Mouse (Mus musculus): ENCODE measurements around the gene Gm20708. TPM values are rescaled to one million over a fixed set of nuclear protein-coding genes. Genes with fewer than 3 reads are reported as not detected.
"Not testable (repeated sequence)": the region's sequence is repeated elsewhere in the genome, so short reads cannot be mapped to it uniquely, and the experiment has no call there.

Gene Gm20708
- polyA plus RNA-seq, 1 experiment from 2014 or later, result not detected

DNA sequence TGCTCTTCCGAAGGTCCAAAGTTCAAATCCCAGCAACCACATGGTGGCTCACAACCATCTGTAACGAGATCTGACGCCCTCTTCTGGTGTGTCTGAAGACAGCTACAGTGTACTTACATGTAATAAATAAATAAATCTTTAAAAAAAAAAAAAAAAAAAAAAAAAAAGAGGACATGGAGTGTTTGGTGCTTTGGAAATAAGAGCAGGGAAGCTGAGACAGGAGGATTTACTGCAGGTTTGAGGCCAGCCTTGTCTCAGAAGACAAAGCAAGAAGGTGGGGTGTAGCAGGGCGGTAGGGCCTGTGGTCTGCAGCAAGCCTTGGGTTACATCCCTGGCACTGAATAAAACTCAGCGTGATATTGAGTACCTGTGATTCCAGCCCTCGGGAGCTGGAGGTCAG is 24.0 kb downstream of the Gm20708 start:
- DNase-seq (ENCODE audit: low spot score); H3K27ac ChIP-seq (replicated peaks; ENCODE audit: low read depth, low read length); H3K9ac ChIP-seq (replicated peaks; ENCODE audit: low read length); H3K27me3 ChIP-seq (ENCODE audit: control insufficient read depth, insufficient read depth, low read length); H3K9me3 ChIP-seq (replicated peaks; ENCODE audit: control insufficient read depth, low read length); H3K4me3 ChIP-seq (ENCODE audit: low read depth, low read length); H3K4me1 ChIP-seq (ENCODE audit: control insufficient read depth, insufficient read depth, low read length); H3K4me2 ChIP-seq (ENCODE audit: low read depth, low read length); H3K36me3 ChIP-seq (replicated peaks; ENCODE audit: control insufficient read depth, insufficient read depth, low read depth, low read length); ATAC-seq (replicated peaks; ENCODE audit: insufficient number of reproducible peaks, low FRiP score, low TSS enrichment, low read depth): not testable (repeated sequence)
- 85% methylated on average over 4 of the region's 6 CpGs for WGBS

DNA sequence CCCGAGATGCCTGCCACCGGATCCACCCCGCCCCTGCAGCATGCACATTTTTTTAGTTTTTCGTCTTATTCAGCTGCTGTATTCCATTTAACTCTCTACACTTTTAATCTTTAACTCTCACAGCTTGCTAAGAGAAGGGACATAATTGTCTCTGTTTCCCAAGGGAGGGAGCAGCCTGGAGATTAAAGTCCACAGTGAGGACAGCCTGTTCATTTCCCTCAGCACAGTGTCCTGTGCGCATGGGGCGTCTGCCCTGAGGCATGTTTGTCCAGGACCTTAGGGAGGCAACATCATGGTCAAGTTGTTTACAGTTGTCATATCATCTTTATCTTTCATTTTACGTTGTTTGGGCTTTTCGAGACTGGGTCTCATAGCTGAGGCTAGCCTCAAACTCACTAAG is 24.6 kb downstream of the Gm20708 start:
- no peaks in the 10 kb centered on the region for H3K9me3 ChIP-seq (replicated peaks; ENCODE audit: control insufficient read depth, low read length)
- DNase-seq (ENCODE audit: low spot score), result no peak
- no peak overlapping the region for H3K4me3 ChIP-seq (ENCODE audit: low read depth, low read length)
- H3K4me2 ChIP-seq (ENCODE audit: low read depth, low read length), result no peak overlapping the region
- WGBS, result 89% methylated on average over 8 of the region's 8 CpGs
- H3K4me1 ChIP-seq (ENCODE audit: control insufficient read depth, insufficient read depth, low read length), result no peaks in the 10 kb centered on the region; the same call in 1 of the 2 replicates
- no peaks in the 10 kb centered on the region for H3K36me3 ChIP-seq (replicated peaks; ENCODE audit: control insufficient read depth, insufficient read depth, low read depth, low read length)
- H3K9ac ChIP-seq (replicated peaks; ENCODE audit: low read length), result no peak overlapping the region
- H3K27me3 ChIP-seq (ENCODE audit: control insufficient read depth, insufficient read depth, low read length), result no peaks in the 10 kb centered on the region
- H3K27ac ChIP-seq (replicated peaks; ENCODE audit: low read depth, low read length), result no peak overlapping the region
- ATAC-seq (replicated peaks; ENCODE audit: insufficient number of reproducible peaks, low FRiP score, low TSS enrichment, low read depth), result no peak

DNA sequence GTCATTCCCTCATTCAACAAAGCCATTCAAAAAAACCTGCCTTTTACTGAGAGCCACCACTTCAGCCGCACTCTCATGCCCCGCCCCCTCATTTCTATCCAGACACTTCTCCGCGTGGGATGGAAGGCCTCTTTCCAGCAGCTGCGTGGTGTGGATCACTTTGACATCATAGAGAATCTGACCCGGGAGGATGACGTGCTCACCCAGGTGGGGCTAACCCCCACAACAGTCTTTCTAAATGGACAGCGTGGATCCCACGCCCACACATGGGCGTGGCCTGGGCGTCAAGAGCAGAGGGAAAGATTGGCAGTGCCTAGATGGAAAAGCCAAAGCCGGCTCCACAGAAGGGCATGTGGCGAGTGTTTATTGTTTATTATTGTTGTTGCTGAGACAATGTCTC is 26.8 kb downstream of the Gm20708 start:
- H3K4me3 ChIP-seq (ENCODE audit: low read depth, low read length), result no peak overlapping the region
- no peaks in the 10 kb centered on the region for H3K36me3 ChIP-seq (replicated peaks; ENCODE audit: control insufficient read depth, insufficient read depth, low read depth, low read length)
- no peak overlapping the region for H3K9ac ChIP-seq (replicated peaks; ENCODE audit: low read length)
- H3K9me3 ChIP-seq (replicated peaks; ENCODE audit: control insufficient read depth, low read length), result no peaks in the 10 kb centered on the region
- H3K27ac ChIP-seq (replicated peaks; ENCODE audit: low read depth, low read length), result no peak overlapping the region
- WGBS, result 26% methylated on average over 13 of the region's 13 CpGs
- no peak for ATAC-seq (replicated peaks; ENCODE audit: insufficient number of reproducible peaks, low FRiP score, low TSS enrichment, low read depth)
- DNase-seq (ENCODE audit: low spot score), result peak; percentile 40
- no peak overlapping the region; the same call in 1 of the 2 replicates for H3K4me2 ChIP-seq (ENCODE audit: low read depth, low read length)
- no peaks in the 10 kb centered on the region for H3K27me3 ChIP-seq (ENCODE audit: control insufficient read depth, insufficient read depth, low read length)
- no peaks in the 10 kb centered on the region for H3K4me1 ChIP-seq (ENCODE audit: control insufficient read depth, insufficient read depth, low read length)

DNA sequence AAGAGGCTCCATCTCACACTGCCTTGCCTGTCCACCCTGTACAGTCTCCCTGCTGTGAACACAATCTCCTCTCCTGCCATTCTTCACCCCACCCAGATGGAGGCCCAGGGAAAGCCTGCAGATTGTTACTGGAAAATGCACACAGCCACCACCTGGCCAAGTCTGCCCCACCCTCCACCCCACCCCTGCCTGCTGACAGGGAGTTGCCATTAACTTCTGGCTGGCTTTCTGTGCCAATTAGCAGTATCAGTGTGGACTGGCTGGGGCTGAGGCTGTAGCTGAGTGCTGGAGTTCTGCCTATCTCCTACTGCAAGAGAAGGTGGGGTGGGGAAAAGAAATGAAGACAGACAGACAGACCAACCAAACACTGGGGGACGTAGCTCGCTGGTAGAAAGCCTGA is 29.1 kb downstream of the Gm20708 start:
- H3K27me3 ChIP-seq (ENCODE audit: control insufficient read depth, insufficient read depth, low read length), result no peaks in the 10 kb centered on the region
- 87% methylated on average over 2 of the region's 2 CpGs for WGBS
- no peak overlapping the region for H3K9ac ChIP-seq (replicated peaks; ENCODE audit: low read length)
- H3K4me3 ChIP-seq (ENCODE audit: low read depth, low read length), result no peak overlapping the region
- no peak for ATAC-seq (replicated peaks; ENCODE audit: insufficient number of reproducible peaks, low FRiP score, low TSS enrichment, low read depth)
- H3K4me2 ChIP-seq (ENCODE audit: low read depth, low read length), result no peak overlapping the region
- no peak overlapping the region for H3K27ac ChIP-seq (replicated peaks; ENCODE audit: low read depth, low read length)
- no peak for DNase-seq (ENCODE audit: low spot score)
- H3K36me3 ChIP-seq (replicated peaks; ENCODE audit: control insufficient read depth, insufficient read depth, low read depth, low read length), result no peaks in the 10 kb centered on the region
- no peaks in the 10 kb centered on the region for H3K9me3 ChIP-seq (replicated peaks; ENCODE audit: control insufficient read depth, low read length)
- no peaks in the 10 kb centered on the region for H3K4me1 ChIP-seq (ENCODE audit: control insufficient read depth, insufficient read depth, low read length)

DNA sequence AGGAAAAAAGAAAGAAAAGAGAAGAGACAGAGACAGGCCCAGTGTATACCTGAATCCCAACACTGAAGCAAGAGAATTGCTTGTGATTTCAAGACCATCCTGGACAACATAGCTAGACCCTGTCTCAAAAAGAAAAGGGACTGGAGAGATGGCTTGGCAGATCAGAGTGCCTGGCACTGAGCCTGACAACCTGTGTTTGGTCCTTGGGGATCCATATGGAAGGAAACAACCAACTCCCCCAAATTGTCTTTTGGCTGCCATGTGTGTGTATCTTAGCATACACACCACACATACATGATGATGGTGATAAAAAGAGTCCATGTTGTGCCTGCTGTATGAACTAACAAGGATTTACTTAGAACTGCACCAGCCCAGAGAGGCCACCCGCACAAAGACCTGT is 29.6 kb downstream of the Gm20708 start:
- ATAC-seq (replicated peaks; ENCODE audit: insufficient number of reproducible peaks, low FRiP score, low TSS enrichment, low read depth) (no peak), DNase-seq (ENCODE audit: low spot score) (no peak)
- Histone ChIP-seq H3K4me3 (ENCODE audit: low read depth, low read length) (no peak overlapping the region), H3K4me1 (ENCODE audit: control insufficient read depth, insufficient read depth, low read length) (no peaks in the 10 kb centered on the region), H3K9me3 (replicated peaks; ENCODE audit: control insufficient read depth, low read length) (no peaks in the 10 kb centered on the region), H3K4me2 (ENCODE audit: low read depth, low read length) (no peak overlapping the region), H3K27me3 (ENCODE audit: control insufficient read depth, insufficient read depth, low read length) (no peaks in the 10 kb centered on the region), H3K9ac (replicated peaks; ENCODE audit: low read length) (no peak overlapping the region), H3K36me3 (replicated peaks; ENCODE audit: control insufficient read depth, insufficient read depth, low read depth, low read length) (no peaks in the 10 kb centered on the region), H3K27ac (replicated peaks; ENCODE audit: low read depth, low read length) (no peak overlapping the region)
- 79% methylated on average over 1 of the region's 1 CpGs for WGBS

DNA sequence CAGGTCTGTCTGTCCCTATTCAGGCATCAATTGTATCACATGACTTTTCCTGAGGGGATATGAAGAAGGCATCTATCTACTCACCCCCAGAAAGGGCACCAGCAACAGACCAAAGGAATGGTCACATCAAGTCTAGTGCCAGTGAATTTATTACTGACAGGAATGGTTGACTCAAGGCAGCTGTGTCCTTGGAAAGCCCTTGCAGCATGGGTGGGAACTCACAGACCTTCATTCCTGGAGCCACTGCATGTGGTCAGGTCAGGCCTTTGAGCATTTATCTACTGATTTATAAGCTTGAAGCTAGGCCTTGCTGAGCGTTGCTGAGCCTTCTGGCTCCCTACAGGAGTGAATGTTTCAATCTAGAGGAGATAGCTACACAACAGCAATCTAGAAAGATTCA is 31.4 kb downstream of the Gm20708 start:
- no peak for ATAC-seq (replicated peaks; ENCODE audit: insufficient number of reproducible peaks, low FRiP score, low TSS enrichment, low read depth)
- H3K27ac ChIP-seq (replicated peaks; ENCODE audit: low read depth, low read length), result no peak overlapping the region
- 57% methylated on average over 1 of the region's 1 CpGs for WGBS

DNA sequence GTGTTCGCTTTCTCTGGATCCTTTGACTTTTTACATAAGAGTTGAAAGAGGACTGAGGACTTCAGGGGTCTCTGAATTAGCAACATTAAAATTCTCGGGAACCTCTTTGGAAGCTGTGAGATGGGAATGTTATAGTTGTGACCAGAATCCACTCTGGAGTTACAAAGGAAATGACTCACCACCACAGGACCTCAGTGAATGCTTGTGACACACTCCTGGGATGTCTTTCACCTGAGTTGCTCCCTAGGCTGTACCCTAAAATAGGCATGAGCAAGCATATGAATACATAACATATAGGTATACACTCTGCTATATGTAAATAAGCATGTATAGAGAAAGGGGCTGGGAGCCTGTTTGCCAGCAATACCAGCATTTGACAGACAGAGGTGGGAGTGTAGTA is 34.0 kb downstream of the Gm20708 start:
- no peak overlapping the region for H3K9ac ChIP-seq (replicated peaks; ENCODE audit: low read length)
- no peak for ATAC-seq (replicated peaks; ENCODE audit: insufficient number of reproducible peaks, low FRiP score, low TSS enrichment, low read depth)
- 93% methylated on average over 2 of the region's 2 CpGs for WGBS

More for the DNA sequence above, 31.4 kb downstream of the Gm20708 start:
- no peak for DNase-seq (ENCODE audit: low spot score)
- H3K27me3 ChIP-seq (ENCODE audit: control insufficient read depth, insufficient read depth, low read length), result no peaks in the 10 kb centered on the region
- H3K4me3 ChIP-seq (ENCODE audit: low read depth, low read length), result no peak overlapping the region
- no peaks in the 10 kb centered on the region for H3K36me3 ChIP-seq (replicated peaks; ENCODE audit: control insufficient read depth, insufficient read depth, low read depth, low read length)
- H3K9me3 ChIP-seq (replicated peaks; ENCODE audit: control insufficient read depth, low read length), result no peaks in the 10 kb centered on the region
- no peak overlapping the region for H3K4me2 ChIP-seq (ENCODE audit: low read depth, low read length)
- no peaks in the 10 kb centered on the region for H3K4me1 ChIP-seq (ENCODE audit: control insufficient read depth, insufficient read depth, low read length)
- no peak overlapping the region for H3K9ac ChIP-seq (replicated peaks; ENCODE audit: low read length)

DNA sequence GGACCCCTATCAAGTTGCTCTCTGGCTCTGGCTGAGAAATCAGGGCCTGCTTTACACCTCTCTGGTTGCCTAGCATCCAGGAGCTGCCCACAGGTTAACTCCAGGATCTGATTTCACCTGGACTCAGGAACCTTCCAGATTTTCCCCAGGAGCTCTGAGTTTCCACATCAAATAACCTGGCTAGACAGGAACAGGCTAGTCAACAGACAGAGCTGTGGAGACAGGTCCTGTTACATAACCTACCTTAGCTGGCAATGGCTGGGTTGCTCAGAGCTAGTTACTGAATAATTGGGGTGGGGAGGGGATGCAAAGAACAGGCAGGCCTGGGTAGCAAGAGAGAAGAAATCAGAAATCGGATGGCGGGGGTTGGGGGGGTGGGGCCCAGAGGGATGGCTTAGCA is 35.5 kb downstream of the Gm20708 start:
- WGBS, result 70% methylated on average over 2 of the region's 2 CpGs

More for the DNA sequence above, 34.0 kb downstream of the Gm20708 start:
- no peak for DNase-seq (ENCODE audit: low spot score)
- no peaks in the 10 kb centered on the region for H3K36me3 ChIP-seq (replicated peaks; ENCODE audit: control insufficient read depth, insufficient read depth, low read depth, low read length)
- H3K27ac ChIP-seq (replicated peaks; ENCODE audit: low read depth, low read length), result no peak overlapping the region; the same call in 1 of the 2 replicates
- H3K4me1 ChIP-seq (ENCODE audit: control insufficient read depth, insufficient read depth, low read length), result no peaks in the 10 kb centered on the region
- H3K4me2 ChIP-seq (ENCODE audit: low read depth, low read length), result no peak overlapping the region
- no peak overlapping the region for H3K4me3 ChIP-seq (ENCODE audit: low read depth, low read length)
- H3K27me3 ChIP-seq (ENCODE audit: control insufficient read depth, insufficient read depth, low read length), result no peaks in the 10 kb centered on the region
- no peaks in the 10 kb centered on the region for H3K9me3 ChIP-seq (replicated peaks; ENCODE audit: control insufficient read depth, low read length)

More for the DNA sequence above, 35.5 kb downstream of the Gm20708 start:
- no peak overlapping the region for H3K4me3 ChIP-seq (ENCODE audit: low read depth, low read length)
- H3K4me2 ChIP-seq (ENCODE audit: low read depth, low read length), result no peak overlapping the region
- no peak for DNase-seq (ENCODE audit: low spot score)
- H3K4me1 ChIP-seq (ENCODE audit: control insufficient read depth, insufficient read depth, low read length), result no peaks in the 10 kb centered on the region
- no peaks in the 10 kb centered on the region for H3K9me3 ChIP-seq (replicated peaks; ENCODE audit: control insufficient read depth, low read length)
- H3K36me3 ChIP-seq (replicated peaks; ENCODE audit: control insufficient read depth, insufficient read depth, low read depth, low read length), result no peaks in the 10 kb centered on the region
- no peaks in the 10 kb centered on the region for H3K27me3 ChIP-seq (ENCODE audit: control insufficient read depth, insufficient read depth, low read length)
- H3K27ac ChIP-seq (replicated peaks; ENCODE audit: low read depth, low read length), result no peak overlapping the region
- H3K9ac ChIP-seq (replicated peaks; ENCODE audit: low read length), result no peak overlapping the region
- ATAC-seq (replicated peaks; ENCODE audit: insufficient number of reproducible peaks, low FRiP score, low TSS enrichment, low read depth), result no peak
